Mouse (Mus musculus) olfactory bulb, adult 2 months (tissue): ENCODE results near the gene Kif1a. TPM values are rescaled to one million over a fixed set of nuclear protein-coding genes. Genes with fewer than 3 reads are reported as not detected.
A peak's percentile ranks its signal among the peaks of the same experiment; 100 is the strongest.

Experiments used
- H3K27ac ChIP-seq: fragments of 200-500 bp; 2 replicates; pipeline ENCODE4 v1.5.1; 2012; ENCODE audit warnings: low read depth, low read length; ENCODE audit not compliant: insufficient read depth
- H3K4me1 ChIP-seq: fragments of 200-500 bp; 2 replicates; pipeline ENCODE4 v1.6.1; 2012; ENCODE audit warnings: low read length; ENCODE audit not compliant: control insufficient read depth, insufficient read depth
- H3K4me3 ChIP-seq: fragments of 200-500 bp; 2 replicates; pipeline ENCODE4 v1.5.1; 2012; ENCODE audit warnings: mild to moderate bottlenecking, low read depth, low read length, moderate library complexity; ENCODE audit not compliant: insufficient read depth
- CTCF ChIP-seq: fragments of 200-500 bp; IDR thresholded peaks from 2 replicates; pipeline ENCODE4 v1.5.1; 2012; ENCODE audit warnings: low read depth, mild to moderate bottlenecking, low read length, moderate library complexity; ENCODE audit not compliant: insufficient read depth
- POLR2A ChIP-seq: fragments of 200-500 bp; IDR thresholded peaks from 2 replicates; pipeline ENCODE4 v1.6.1; 2012; ENCODE audit warnings: mild to moderate bottlenecking, low read depth, low read length, moderate library complexity; ENCODE audit not compliant: insufficient read depth
- WGBS: fragments of 180-500 bp; shearing (Covaris S2); methylation state at CpG from one replicate; pipeline ENCODE4 v1.1.7; 2018; 5-methylcytosine and 5-hydroxymethylcytosine counted together
- polyA plus RNA-seq: library from polyadenylated mRNA; stranded (reverse); fragments of >200 nt; gene quantifications from 2 replicates; pipeline ENCODE4 v1.2.4, GENCODE M21; 2012; ENCODE audit warnings: low replicate concordance; ENCODE audit not compliant: missing spikeins, insufficient read depth, insufficient read length

Gene Kif1a
- polyA plus RNA-seq, 1 experiment: 729 TPM

DNA sequence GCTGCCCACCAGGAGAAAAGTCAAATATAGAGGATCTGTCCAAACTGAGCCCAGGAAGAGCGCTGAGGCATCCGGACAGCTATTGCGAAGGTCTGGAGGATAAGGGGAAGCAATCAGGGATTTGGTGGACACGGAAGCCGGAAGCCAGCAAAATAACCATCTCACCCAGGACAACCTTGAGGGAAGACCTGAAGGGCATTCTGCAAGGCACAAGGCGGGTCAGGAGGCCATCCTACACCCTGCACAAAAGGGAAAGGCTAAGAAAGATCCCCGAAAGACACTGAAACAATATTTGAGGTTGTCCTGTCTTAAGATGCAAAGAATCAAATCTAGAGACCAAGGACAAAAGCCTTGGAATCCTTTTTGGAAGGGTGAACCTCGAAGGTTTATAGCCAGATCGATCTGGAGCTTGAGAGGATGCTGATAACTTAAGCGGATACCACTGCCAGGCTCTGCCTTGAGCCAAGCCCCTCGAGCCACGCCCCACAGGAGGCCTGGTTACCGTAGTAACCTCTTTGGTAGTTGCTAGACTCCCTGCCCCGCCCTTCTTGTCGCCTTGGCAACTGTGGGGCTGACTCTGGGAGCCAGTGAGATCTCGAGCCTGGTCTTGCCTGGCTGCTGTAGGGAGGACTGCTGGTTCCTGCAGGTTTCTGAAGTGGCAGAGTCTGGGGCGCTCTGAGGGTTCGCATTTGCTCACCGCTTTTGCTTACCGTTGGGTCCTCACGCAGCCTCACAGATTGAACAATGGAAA, 13.1 kb upstream of the Kif1a start:
- H3K4me3 ChIP-seq: peak overlapping the region; percentile 42
- WGBS: 28% methylated on average over 21 of the region's 21 CpGs
- H3K27ac ChIP-seq: no peak overlapping the region
- peaks cover 8% of the 10 kb centered on the region for H3K4me1 ChIP-seq
- TF ChIP-seq CTCF (no peak), POLR2A (no peak)

GRCm38 (mm10) chr1:93102700-93103099, 949 bp upstream of the Kif1a start:
- TF ChIP-seq CTCF: no peak
- TF ChIP-seq POLR2A: no peak
- peaks cover 24% of the 10 kb centered on the region for H3K4me1 ChIP-seq
- no peak overlapping the region for H3K27ac ChIP-seq
- H3K4me3 ChIP-seq: no peak overlapping the region
- 61% methylated on average over 7 of the region's 7 CpGs for WGBS

- TF ChIP-seq CTCF (no peak), POLR2A (no peak)
- Histone ChIP-seq H3K27ac (peak overlapping the region; percentile 87), H3K4me3 (peak overlapping the region; percentile 62), H3K4me1 (peaks cover 36% of the 10 kb centered on the region)
- under 1% methylated on average over 49 of the region's 49 CpGs for WGBS
Observed at GRCm38 (mm10) chr1:93100576-93101491, 917 bp downstream of the Kif1a start.

DNA sequence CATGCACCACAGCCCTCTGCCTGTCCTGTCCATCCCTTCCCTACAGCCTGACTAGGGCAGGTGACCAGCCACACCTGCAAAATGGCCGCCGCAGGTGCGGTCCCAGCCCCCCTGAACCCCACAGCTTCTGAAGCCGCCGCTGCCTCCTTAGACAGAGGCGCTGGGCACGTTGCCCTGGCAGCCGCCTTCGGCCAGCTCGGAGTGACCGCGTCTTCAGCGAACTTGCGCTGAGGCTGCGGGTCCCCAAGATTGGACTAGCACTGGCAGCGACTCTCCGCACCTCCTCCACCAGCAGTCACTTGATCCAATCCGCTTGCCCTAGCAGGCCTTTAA, 1.5 kb downstream of the Kif1a start:
- Histone ChIP-seq H3K4me3 (peak overlapping the region; percentile 62), H3K4me1 (peaks cover 40% of the 10 kb centered on the region), H3K27ac (peak overlapping the region; percentile 30; the same call in 1 of the 2 replicates)
- whole genome bisulfite sequencing: 1% methylated on average over 18 of the region's 18 CpGs
- no peak for TF ChIP-seq POLR2A
- no peak for TF ChIP-seq CTCF

- Histone ChIP-seq H3K4me1 (peaks cover 40% of the 10 kb centered on the region), H3K27ac (no peak overlapping the region), H3K4me3 (no peak overlapping the region)
- TF ChIP-seq CTCF (no peak), POLR2A (no peak)
- whole genome bisulfite sequencing: 71% methylated on average over 5 of the region's 5 CpGs
Observed at GRCm38 (mm10) chr1:93098956-93099355, 2.8 kb downstream of the Kif1a start.

DNA sequence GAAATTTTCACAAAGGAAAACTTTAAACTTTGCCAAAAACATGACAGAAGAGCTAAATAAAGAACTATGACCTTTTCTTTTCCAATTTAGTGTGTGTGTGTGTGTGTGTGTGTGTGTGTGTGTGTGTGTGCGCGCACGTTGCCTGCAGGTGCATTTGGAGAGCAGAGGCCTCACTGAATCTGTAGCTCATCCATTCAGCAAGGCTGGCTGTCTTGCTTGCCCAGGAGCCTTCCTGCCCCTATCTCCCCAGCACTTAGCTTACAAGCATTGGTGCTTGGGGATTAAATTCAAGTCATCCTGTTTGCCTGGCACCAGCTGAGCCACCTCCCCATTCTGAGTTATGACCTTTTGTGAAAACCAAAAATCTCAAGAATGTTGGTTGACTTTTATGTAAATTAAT, 9.2 kb downstream of the Kif1a start:
- WGBS: 47% methylated on average over 3 of the region's 3 CpGs
- H3K27ac ChIP-seq: no peak overlapping the region

DNA sequence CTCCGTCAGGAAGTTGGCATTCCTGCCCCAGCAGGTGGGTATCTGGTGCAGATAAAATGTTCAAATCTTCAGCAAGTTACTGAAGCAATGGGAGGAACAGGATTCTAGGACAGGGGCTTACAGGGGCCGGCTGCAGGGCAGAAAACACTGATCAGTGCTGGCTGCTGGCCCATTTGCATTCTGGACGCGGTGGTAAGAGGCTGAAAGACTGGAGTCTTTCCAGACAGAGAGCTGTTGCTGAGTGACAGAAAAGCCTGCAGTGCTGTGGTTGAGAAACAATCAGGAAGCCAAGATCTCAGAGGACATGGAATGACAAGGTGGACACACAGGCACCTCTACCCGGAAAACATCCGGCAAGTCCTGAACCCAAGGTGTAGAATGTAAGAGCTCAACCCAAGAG, 16.6 kb downstream of the Kif1a start:
- Histone ChIP-seq H3K27ac (0 out of 2 replicates have a peak overlapping the region, but pooled peaks have one; percentile 32), H3K4me1 (peaks cover 36% of the 10 kb centered on the region), H3K4me3 (no peak overlapping the region)
- WGBS: 20% methylated on average over 6 of the region's 6 CpGs
- no peak for TF ChIP-seq POLR2A
- no peak for TF ChIP-seq CTCF

More for the DNA sequence above, 9.2 kb downstream of the Kif1a start:
- no peak overlapping the region for H3K4me3 ChIP-seq
- no peak for TF ChIP-seq POLR2A
- no peak for TF ChIP-seq CTCF
- peaks cover 22% of the 10 kb centered on the region for H3K4me1 ChIP-seq

DNA sequence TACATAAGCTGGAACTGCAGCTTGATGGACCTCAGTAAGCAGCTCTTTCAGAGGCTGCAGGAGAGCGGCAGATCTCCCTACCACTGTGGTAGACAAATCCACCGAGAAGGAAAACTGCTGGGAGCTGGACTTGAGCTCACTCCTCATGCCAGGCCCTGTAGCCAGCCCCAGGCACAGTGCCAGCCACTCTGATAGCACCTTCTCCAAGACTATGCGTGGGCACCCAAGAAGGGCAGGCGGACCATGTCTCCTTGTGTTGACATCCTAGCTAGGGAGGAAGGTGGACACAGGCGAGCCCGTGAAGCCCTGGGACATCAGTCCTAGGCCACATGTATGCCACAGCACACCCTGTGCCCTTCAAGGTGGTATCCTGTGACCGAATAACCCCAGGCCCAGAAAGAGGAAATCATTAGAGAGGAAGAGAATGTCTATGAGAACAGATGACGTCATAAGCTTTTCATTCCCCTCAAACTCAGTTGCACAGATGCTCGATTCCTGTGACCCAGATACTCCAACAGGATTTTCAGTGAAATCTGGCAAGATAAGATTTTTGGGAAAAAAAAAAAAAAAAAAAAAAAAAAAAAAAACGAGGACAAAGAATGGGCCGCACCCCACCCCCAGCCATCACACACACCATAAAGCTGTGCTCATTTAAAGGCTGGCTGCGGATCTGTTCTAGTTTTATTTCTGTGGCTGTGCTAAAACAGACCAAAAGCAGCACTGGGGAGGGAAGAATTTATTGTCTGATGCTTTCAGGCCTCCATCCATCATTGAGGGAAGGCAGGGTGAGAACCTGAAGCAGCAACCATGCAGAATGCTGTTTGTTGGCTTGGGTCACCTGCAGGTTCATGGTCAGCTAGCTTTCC, 18.1 kb downstream of the Kif1a start:
- whole genome bisulfite sequencing: 37% methylated on average over 12 of the region's 12 CpGs
- H3K4me1 ChIP-seq: peaks cover 37% of the 10 kb centered on the region
- TF ChIP-seq POLR2A (no peak), CTCF (no peak)
- H3K4me3 ChIP-seq: no peak overlapping the region
- H3K27ac ChIP-seq: peak overlapping the region; percentile 68

GRCm38 (mm10) chr1:93082121-93082520, 19.6 kb downstream of the Kif1a start:
- Histone ChIP-seq H3K4me1 (peaks cover 37% of the 10 kb centered on the region), H3K27ac (no peak overlapping the region), H3K4me3 (no peak overlapping the region)
- 48% methylated on average over 8 of the region's 8 CpGs for WGBS
- no peak for TF ChIP-seq POLR2A
